Mouse (Mus musculus): ENCODE measurements at regions not wholly inside any gene's neighbourhood (a gene's known extent, or its start where the extent isn't known, plus 50 kb on each side); places are given as distances from the start of the nearest gene placed in this dataset.

- TF ChIP-seq CTCF (IDR thresholded peaks at IDR 0.05), result no peak
- TF ChIP-seq EP300 (IDR thresholded peaks at IDR 0.05), result no peak
Observed at GRCm38 (mm10) chrX:110279492-110280213, 534.4 kb upstream of the Pou3f4 start.

Measured in lung, postnatal 0 days (tissue).